Mouse (Mus musculus) left cerebral cortex, adult 2 months (tissue): ENCODE results near the gene AU022252. TPM values are rescaled to one million over a fixed set of nuclear protein-coding genes. Genes with fewer than 3 reads are reported as not detected.

Experiments used
- DNase-seq, 2 experiments: peaks; one replicate each; pipeline ENCODE4 v3.0.0; 2021 to 2022; ENCODE audit warnings: low spot score in 2 of 2, mixed read lengths in 1 of 2; ENCODE audit errors: extremely low spot score in 1 of 2
- H3K27ac ChIP-seq: fragments of 200-600 bp; 2 replicates; pipeline ENCODE4 v1.8.1; 2022
- H3K4me3 ChIP-seq: fragments of 200-600 bp; 2 replicates; pipeline ENCODE4 v1.8.1; 2022
- CTCF ChIP-seq: fragments of 200-600 bp; IDR thresholded peaks from 2 replicates; pipeline ENCODE4 v1.8.1; 2022; ENCODE audit warnings: antibody characterized with exemption, mild to moderate bottlenecking, moderate library complexity
- intact Hi-C: fragments of 180-260 bp; cut with DNase I; formaldehyde crosslinking; loops from one replicate; pipeline ENCODE4 v1.15.1; 2025
- total RNA-seq, 2 experiments: library from RNA; stranded (reverse); gene quantifications; 2 replicates each; pipeline ENCODE4 v1.2.3; 2021

AU022252 gene
- total RNA-seq, 2 experiments from 2014 or later: 28.5 to 30.4 TPM

DNA sequence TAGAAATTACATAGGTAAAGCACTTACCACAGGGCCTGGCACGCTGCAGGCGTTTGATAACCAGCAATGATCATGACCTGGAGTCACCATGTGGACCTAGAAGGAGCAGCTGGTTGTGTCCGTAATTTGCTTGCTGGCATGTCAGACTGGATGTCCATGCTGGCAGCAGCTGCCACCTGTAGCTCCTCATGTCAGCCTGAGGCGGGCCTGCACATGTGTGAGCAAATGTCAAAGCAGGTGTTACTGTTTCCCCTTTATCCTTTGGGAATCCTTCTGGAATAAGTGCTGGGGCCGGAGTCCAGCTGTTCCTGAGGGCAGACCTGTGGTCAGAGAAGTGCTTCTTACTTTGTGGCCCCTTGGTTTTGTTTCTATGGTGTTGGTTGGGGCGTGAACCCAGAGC is 34.4 kb downstream of the AU022252 start:
- no peak for TF ChIP-seq CTCF
- DNase-seq: no peak
- Histone ChIP-seq H3K4me3 (no peak overlapping the region), H3K27ac (no peak overlapping the region)
- intact Hi-C loops: loop anchor here (10.0 kb wide), 1 partner anchor 553 kb away; no protein-coding TSS in a partner anchor

DNA sequence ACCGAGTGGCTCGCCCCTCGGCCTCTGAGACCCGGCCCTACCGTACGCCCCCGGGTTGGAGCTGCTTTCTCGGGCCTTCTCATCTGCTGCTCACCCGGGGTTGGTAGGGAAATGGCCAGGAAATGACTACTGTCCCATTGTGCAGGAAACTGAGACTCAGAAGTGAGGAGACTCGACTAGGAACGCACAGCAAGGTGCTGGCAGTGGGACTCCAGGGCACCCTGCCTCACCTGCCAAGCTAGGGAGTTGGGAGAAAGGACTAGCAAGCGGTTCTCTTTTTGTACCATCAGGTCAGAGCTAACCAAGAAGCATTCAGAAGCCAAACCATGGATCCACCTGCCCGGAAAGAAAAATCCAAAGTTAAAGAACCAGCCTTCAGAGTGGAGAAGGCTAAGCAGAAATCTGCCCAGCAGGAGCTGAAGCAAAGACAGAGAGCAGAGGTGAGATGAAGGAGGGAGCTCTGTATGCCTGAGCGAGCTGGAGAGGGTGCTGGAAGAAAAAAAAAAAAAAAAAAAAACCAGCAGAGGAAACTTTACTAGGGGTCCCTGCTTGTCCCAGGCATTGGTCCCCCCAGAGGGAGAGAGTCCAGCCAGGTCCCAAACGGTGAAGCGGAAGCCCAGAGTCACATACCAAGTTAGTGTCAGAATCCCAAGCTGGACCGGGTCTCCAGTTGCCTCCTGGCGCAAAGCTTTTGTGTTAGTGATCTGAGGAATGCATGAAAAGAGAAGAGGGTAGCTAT is 36.8 kb downstream of the AU022252 start:
- no peak for TF ChIP-seq CTCF
- Histone ChIP-seq H3K27ac (peak overlapping the region; percentile 70), H3K4me3 (peak overlapping the region; percentile 85)
- no peak for DNase-seq
- intact Hi-C loops: loop anchor here (10.0 kb wide), 1 partner anchor 551 kb away; no protein-coding TSS in a partner anchor

DNA sequence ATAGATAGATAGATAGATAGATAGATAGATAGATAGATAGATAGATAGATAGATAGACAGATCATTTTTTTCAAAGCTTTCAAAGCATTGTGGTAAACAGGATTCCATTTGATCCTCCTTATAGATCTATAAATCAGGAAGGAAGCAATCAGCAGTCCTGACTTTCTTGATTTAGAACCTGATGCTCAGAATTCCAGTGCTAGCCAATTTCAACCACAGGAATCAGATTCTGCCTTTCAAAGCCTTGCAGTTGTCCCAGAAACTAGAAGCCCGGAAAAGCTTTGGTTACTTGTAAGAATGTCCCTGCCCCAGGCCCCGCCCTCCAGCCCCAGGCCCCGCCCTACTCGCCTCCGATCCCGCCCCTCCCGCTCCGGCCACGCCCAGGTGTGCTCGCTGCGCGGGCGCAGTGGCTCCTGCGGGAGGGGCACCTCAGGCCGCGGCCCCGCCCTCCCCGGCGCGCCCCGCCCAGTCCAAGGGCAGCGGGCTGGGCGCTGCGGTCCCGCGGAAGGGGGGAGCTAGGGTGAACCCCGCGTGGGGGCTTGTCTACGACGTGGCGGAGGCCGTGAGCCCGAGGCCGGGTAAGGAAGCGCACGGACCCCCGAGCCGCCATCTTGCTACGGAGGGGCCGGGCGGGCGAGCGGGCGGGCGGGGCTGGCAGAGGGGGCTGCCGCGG is 37.5 kb downstream of the AU022252 start, which contains the start of gene Svbp:
Gene Svbp (plus strand): TSS at position 398 of the 673 bp plus-strand sequence.
- Histone ChIP-seq H3K4me3 (peak within 1 kb of the TSS; percentile 85), H3K27ac (peak within 1 kb of the TSS; percentile 70)
- peak; percentile 84 for DNase-seq
- TF ChIP-seq CTCF: no peak
- intact Hi-C loops: loop anchor here (10.0 kb wide), 1 partner anchor 550 kb away; no protein-coding TSS in a partner anchor

DNA sequence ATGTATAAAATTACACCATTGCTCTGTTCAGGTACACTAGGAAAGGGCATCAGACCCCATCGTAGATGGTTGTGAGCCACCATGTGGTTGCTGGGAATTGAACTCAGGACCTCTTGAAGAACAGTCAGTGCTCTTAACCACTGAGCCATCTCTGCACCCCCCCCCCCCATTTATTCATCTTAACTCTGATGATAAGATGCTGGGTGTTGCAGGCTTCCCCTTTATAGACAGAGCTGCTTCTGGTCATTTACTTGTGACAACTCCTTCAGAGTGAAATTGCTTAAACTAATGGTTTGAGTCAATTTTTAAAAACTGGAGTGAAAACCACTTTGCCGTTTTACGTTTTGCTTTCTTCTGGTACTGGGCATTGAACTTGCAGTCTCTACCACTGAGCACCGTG is 39.8 kb downstream of the AU022252 start:
- no peak for TF ChIP-seq CTCF
- no peak overlapping the region for H3K27ac ChIP-seq
- DNase-seq: no peak
- H3K4me3 ChIP-seq: no peak overlapping the region
- intact Hi-C loops: loop anchor here (10.0 kb wide), 1 partner anchor 548 kb away; no protein-coding TSS in a partner anchor

DNA sequence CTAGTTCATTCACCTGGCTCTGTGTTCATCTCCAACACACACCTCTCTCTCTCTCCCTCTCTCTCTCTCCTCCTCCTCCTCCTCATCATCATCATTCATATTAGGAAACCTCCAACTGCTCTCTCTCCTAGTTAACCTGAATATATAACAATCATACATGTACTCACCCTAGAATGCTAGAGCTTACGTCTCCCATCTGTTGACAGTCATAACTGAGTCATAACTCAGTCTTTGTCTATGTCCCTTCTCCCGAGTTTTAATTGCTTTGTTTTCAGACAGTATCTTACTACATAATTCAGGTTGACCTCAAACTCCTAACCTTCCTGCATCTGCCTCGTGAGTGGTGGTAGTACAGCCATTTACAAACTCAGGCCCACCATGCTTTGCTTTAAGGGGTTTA is 41.2 kb downstream of the AU022252 start:
- Histone ChIP-seq H3K4me3 (no peak overlapping the region), H3K27ac (no peak overlapping the region)
- no peak for TF ChIP-seq CTCF
- intact Hi-C loops: loop anchor here (10.0 kb wide), 1 partner anchor 546 kb away; no protein-coding TSS in a partner anchor
- DNase-seq: no peak

DNA sequence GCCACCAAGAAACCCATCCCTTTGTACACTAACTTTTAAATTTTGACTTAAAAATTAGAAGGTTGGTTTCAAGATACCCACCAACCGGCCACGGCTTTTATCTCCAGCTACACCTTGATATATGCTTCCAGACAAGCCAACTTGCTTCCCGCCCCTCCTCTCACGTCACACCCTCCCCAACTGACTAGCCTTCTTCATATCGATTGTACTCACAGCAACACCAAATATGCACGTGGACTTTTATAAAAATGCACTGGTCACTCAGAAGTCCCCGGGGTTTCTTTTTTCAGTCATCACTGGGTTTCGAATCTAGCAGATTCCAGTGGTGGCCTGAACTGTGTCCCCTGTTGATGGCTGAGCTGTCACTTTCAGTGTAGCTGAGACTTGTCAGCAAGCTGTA is 41.9 kb downstream of the AU022252 start:
- H3K27ac ChIP-seq: no peak overlapping the region
- intact Hi-C loops: loop anchor here (10.0 kb wide), 1 partner anchor 546 kb away; no protein-coding TSS in a partner anchor
- no peak for TF ChIP-seq CTCF
- no peak overlapping the region for H3K4me3 ChIP-seq
- DNase-seq: no peak

DNA sequence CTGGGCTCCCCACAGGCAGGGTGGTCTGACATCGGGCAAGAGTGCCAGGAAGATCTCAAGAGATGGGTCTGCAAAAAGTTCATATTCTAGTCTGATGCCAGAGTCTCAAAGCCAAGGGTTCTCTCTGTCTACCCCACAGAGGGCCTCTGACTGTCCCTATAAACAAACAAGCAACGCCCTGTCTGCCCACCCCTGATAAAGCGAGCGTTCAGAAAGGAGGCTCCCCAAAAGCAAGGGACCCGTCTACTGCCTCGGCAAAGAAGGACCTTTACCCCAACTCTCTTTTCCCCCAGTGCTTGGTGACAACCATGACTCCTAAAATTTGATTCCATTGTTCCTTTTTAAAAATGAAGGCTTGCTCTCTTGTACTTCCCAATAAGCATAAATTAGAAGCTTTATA is 42.6 kb downstream of the AU022252 start, which contains the start of gene Ermap:
Gene Ermap (minus strand): TSS at position 148 of the 400 bp plus-strand sequence.
- intact Hi-C loops: loop anchor here (10.0 kb wide), 1 partner anchor 545 kb away; no protein-coding TSS in a partner anchor
- TF ChIP-seq CTCF: no peak
- no peak within 1 kb of the TSS for H3K4me3 ChIP-seq
- no peak for DNase-seq
- H3K27ac ChIP-seq: no peak within 1 kb of the TSS

DNA sequence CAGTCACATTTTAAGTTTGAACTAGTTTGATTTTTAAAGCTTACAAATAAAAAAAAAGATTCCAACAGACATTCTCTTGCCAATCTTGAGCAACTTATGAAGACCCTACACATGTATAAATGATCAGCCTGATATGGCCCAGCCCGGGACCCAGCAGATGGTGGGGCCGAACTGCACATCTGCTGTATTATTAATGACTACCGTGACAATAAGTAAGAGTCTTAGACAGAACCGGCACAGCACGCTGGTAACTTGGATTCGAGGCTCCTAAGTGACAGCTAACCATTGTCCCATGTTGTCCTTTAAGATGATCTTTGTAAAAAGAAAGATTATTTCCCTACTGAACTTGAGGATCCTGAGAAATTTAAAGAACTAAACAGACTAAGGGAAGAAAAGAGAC is 43.1 kb downstream of the AU022252 start:
- intact Hi-C loops: no loop called here
- no peak overlapping the region for H3K4me3 ChIP-seq
- DNase-seq: no peak
- TF ChIP-seq CTCF: no peak
- H3K27ac ChIP-seq: no peak overlapping the region

DNA sequence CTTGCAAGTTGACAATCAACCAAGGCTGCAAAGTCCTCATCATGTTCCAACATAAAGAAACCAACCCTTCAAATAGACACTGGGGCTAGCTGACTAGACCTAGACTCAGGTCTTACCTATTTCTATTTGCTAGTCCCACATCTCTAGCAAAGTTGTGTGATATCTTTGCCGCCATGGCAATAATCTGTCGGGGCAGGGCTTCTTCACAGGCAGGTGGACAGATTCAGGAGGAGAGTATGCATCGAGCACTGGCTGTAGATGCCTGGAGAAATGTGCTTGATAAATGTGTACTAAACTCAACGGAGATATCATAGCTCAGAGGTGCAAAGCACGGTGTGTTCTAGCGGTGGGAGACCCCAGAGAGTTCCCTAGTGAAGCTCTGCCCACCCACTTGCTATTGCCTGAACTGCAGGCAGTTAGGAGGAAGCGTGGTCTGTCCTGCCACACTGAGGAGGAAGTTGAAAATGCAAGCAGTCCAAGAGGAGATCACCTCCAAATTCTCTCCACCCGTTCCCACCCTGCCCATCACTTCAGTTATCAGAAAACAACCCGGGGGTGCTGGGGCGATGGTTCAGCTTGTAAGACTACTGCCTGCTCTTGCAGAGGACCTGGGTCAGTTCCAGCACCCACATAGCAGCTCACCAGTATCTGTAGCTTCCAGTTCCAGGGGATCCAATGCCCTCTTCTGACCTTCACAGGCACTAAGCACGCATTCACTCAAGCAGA is 44.3 kb downstream of the AU022252 start:
- peak; percentile 38 for TF ChIP-seq CTCF
- DNase-seq: no peak
- Histone ChIP-seq H3K4me3 (no peak overlapping the region), H3K27ac (no peak overlapping the region)
- intact Hi-C loops: no loop called here

DNA sequence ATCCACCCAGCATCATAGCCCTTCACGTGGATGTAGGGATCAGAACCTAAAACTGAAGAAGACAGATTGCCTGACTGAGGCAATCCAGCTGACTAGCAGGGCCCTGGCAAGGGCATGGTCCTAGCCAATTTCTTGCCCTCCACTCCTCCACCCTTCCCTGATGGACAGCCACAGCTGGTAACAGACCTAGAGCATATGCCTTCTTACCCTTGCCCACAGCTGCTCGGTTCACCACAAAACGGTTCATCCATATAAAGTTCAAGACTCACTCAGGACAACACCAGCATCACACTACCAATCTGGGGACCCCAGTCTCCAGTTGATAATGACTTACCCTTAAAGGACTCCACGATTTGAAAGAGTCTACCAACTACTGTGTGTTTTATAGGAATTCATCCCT is 46.7 kb downstream of the AU022252 start:
- DNase-seq: no peak
- H3K4me3 ChIP-seq: no peak overlapping the region
- no peak for TF ChIP-seq CTCF
- intact Hi-C loops: no loop called here
- no peak overlapping the region for H3K27ac ChIP-seq

DNA sequence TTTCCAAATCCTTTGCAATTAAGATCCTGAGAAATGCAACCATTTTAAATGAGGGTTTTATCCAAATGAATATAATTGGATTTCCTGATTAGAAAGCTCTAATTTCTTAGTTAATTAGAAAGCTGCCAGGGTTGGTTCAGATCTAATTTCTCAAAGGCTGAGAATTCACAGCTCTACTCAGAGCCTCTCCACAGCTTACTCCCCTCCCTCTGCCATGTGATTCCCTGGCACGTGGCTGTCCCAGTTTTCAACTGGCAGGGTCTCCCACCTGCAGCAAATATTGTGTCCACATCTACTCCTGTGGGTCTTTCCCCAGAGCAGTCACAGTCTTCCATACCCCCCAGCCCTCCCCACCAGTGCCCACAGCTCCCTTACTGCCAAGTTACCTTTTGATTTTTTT is 49.0 kb downstream of the AU022252 start:
- DNase-seq: no peak
- no peak for TF ChIP-seq CTCF
- intact Hi-C loops: no loop called here
- Histone ChIP-seq H3K27ac (no peak overlapping the region), H3K4me3 (no peak overlapping the region)
